Mouse (Mus musculus): Measurements from ENCODE around the gene Mrgbp. TPM values are rescaled to one million over a fixed set of nuclear protein-coding genes. Genes with fewer than 3 reads are reported as not detected.

Mrgbp gene
- polyA plus RNA-seq, 1 experiment from 2014 or later = 22.3 TPM

DNA sequence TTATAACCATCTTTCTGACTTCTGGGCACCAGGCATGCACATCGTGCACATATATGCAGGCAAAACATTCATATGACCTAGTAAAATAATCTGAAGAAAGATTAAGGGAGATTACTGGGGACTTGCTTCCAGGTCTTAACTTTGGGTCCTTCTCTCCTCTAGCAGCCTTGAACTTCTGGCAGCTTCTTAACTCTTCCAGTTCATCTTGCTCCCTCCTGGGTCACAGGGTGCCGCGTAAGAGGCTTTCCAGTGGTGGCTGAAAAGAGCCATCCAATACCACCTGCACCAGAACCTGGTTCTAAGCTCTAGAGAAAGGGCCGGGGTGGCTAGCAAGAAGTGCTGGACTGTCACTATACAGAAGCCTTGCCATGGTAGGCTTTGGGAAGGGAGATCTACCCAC is 16.4 kb downstream of the Mrgbp start, which contains the start of gene Col9a3:
Col9a3 (plus strand) TSS at position 301 of the 400 bp plus-strand sequence.
- Histone ChIP-seq H3K4me1 (replicated peaks) (peaks cover 19% of the 10 kb centered on the region), H3K4me3 (peak within 1 kb of the TSS; percentile 39), H3K27me3 (peaks cover 48% of the 10 kb centered on the region), H3K9ac (peak within 1 kb of the TSS; percentile 44), H3K9me3 (replicated peaks) (no peaks in the 10 kb centered on the region), H3K4me2 (peak within 1 kb of the TSS; percentile 66), H3K27ac (no peak within 1 kb of the TSS), H3K36me3 (peaks cover 31% of the 10 kb centered on the region)
- 41% methylated on average over 4 of the region's 4 CpGs for WGBS
- no peak for ATAC-seq (replicated peaks; ENCODE audit: insufficient number of reproducible peaks, insufficient read depth, low FRiP score, low read depth)

GRCm38 (mm10) chr2:180598157-180598705 is 17.1 kb downstream of the Mrgbp start:
- Histone ChIP-seq H3K4me1 (replicated peaks) (peaks cover 19% of the 10 kb centered on the region), H3K27ac (no peak overlapping the region), H3K4me3 (peak overlapping the region; percentile 39), H3K36me3 (peaks cover 23% of the 10 kb centered on the region), H3K9me3 (replicated peaks) (no peaks in the 10 kb centered on the region), H3K27me3 (peaks cover 48% of the 10 kb centered on the region), H3K4me2 (peak overlapping the region; percentile 66), H3K9ac (peak overlapping the region; percentile 44)
- ATAC-seq (replicated peaks; ENCODE audit: insufficient number of reproducible peaks, insufficient read depth, low FRiP score, low read depth) = no peak
- 4% methylated on average over 37 of the region's 41 CpGs for WGBS

DNA sequence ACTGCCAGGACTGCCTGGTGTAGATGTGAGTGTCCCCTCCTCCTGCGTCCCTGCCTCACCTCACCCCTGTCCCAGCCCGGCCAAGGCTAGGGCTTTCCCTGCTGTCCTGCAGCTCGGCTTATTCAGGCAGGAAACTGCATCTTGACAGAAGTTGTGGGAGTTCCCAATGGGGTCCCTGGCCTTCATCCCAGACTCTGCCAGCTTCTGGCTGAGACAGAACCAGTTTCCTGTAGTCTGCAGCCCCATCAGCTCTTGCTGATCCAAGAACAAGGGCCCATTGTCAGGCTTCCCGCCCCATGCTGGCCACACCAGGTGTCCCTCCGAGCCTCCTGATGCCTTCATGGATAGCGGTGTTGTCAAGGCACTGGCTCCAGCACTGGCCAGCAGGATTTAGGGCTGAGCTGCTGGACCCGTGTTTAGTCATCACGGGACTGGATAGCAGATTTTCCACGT is 19.5 kb downstream of the Mrgbp start:
- Histone ChIP-seq H3K4me2 (no peak overlapping the region), H3K4me1 (replicated peaks) (peaks cover 28% of the 10 kb centered on the region), H3K9me3 (replicated peaks) (no peaks in the 10 kb centered on the region), H3K4me3 (no peak overlapping the region), H3K27me3 (peaks cover 48% of the 10 kb centered on the region), H3K9ac (no peak overlapping the region), H3K27ac (no peak overlapping the region), H3K36me3 (peaks cover 2% of the 10 kb centered on the region; the same call in 1 of the 2 replicates)
- WGBS = 26% methylated on average over 9 of the region's 9 CpGs
- no peak for ATAC-seq (replicated peaks; ENCODE audit: insufficient number of reproducible peaks, insufficient read depth, low FRiP score, low read depth)

GRCm38 (mm10) chr2:180604781-180605180 is 23.7 kb downstream of the Mrgbp start:
- Histone ChIP-seq H3K4me3 (no peak overlapping the region), H3K27ac (no peak overlapping the region), H3K4me2 (no peak overlapping the region), H3K4me1 (replicated peaks) (peaks cover 17% of the 10 kb centered on the region), H3K9me3 (replicated peaks) (no peaks in the 10 kb centered on the region), H3K36me3 (no peaks in the 10 kb centered on the region), H3K27me3 (peaks cover 10% of the 10 kb centered on the region; the same call in 1 of the 2 replicates), H3K9ac (no peak overlapping the region)
- WGBS = 43% methylated on average over 6 of the region's 6 CpGs
- no peak for ATAC-seq (replicated peaks; ENCODE audit: insufficient number of reproducible peaks, insufficient read depth, low FRiP score, low read depth)

- ATAC-seq (replicated peaks; ENCODE audit: insufficient number of reproducible peaks, insufficient read depth, low FRiP score, low read depth) = no peak
- no peak overlapping the region for H3K27ac ChIP-seq
- no peak overlapping the region for H3K4me2 ChIP-seq
- no peak overlapping the region for H3K9ac ChIP-seq
- no peak overlapping the region for H3K4me3 ChIP-seq
- H3K4me1 ChIP-seq (replicated peaks) = no peaks in the 10 kb centered on the region; the same call in 1 of the 2 replicates
- 74% methylated on average over 4 of the region's 4 CpGs for WGBS
- H3K9me3 ChIP-seq (replicated peaks) = no peaks in the 10 kb centered on the region
- no peaks in the 10 kb centered on the region; the same call in 1 of the 2 replicates for H3K27me3 ChIP-seq
- H3K36me3 ChIP-seq = no peaks in the 10 kb centered on the region
These were observed 29.2 kb downstream of the Mrgbp start for GRCm38 (mm10) chr2:180610283-180610682.

- no peaks in the 10 kb centered on the region; the same call in 1 of the 2 replicates for H3K27me3 ChIP-seq
- no peak for ATAC-seq (replicated peaks; ENCODE audit: insufficient number of reproducible peaks, insufficient read depth, low FRiP score, low read depth)
- WGBS = 67% methylated on average over 2 of the region's 2 CpGs
- no peak overlapping the region for H3K4me3 ChIP-seq
- H3K9ac ChIP-seq = no peak overlapping the region
- no peaks in the 10 kb centered on the region for H3K36me3 ChIP-seq
- no peaks in the 10 kb centered on the region for H3K9me3 ChIP-seq (replicated peaks)
- H3K27ac ChIP-seq = no peak overlapping the region
- no peak overlapping the region for H3K4me2 ChIP-seq
- H3K4me1 ChIP-seq (replicated peaks) = no peaks in the 10 kb centered on the region
These were observed 30.8 kb downstream of the Mrgbp start for GRCm38 (mm10) chr2:180611882-180612281.

Other genes starting within 250 kb of the Mrgbp start
- 5.3 and 7.9 TPM in 2 replicates for gene Gata5, start 246.6 kb upstream of the Mrgbp start, polyA plus RNA-seq (2015; fragmentation: Nextera tagmentation; extraction: Ambion mirVana)
- 0.26 and 1.6 TPM in 2 replicates for gene Slco4a1, start 125.1 kb upstream of the Mrgbp start, polyA plus RNA-seq (2015; fragmentation: Nextera tagmentation; extraction: Ambion mirVana)
- gene Ntsr1, start 81.3 kb upstream of the Mrgbp start, polyA plus RNA-seq (2015; fragmentation: Nextera tagmentation; extraction: Ambion mirVana) = 1.2 and 1.8 TPM in 2 replicates
- gene Ogfr, start 7.9 kb downstream of the Mrgbp start, polyA plus RNA-seq (2015; fragmentation: Nextera tagmentation; extraction: Ambion mirVana) = 42.6 and 51.1 TPM in 2 replicates
- 12.7 and 30.0 TPM in 2 replicates for gene Col9a3, start 16.5 kb downstream of the Mrgbp start, polyA plus RNA-seq (2015; fragmentation: Nextera tagmentation; extraction: Ambion mirVana)
- gene Tcfl5, start 61.4 kb downstream of the Mrgbp start, polyA plus RNA-seq (2015; fragmentation: Nextera tagmentation; extraction: Ambion mirVana) = 0.05 and 0.10 TPM in 2 replicates
- 14.0 and 19.0 TPM in 2 replicates for gene Dido1, start 128.7 kb downstream of the Mrgbp start, polyA plus RNA-seq (2015; fragmentation: Nextera tagmentation; extraction: Ambion mirVana)
- gene Gid8, start 128.8 kb downstream of the Mrgbp start, polyA plus RNA-seq (2015; fragmentation: Nextera tagmentation; extraction: Ambion mirVana) = 45.3 and 47.4 TPM in 2 replicates
- 0.48 and 1.7 TPM in 2 replicates for gene Slc17a9, start 144.0 kb downstream of the Mrgbp start, polyA plus RNA-seq (2015; fragmentation: Nextera tagmentation; extraction: Ambion mirVana)
- not detected in 2 replicates for gene Bhlhe23, start 195.6 kb downstream of the Mrgbp start, polyA plus RNA-seq (2015; fragmentation: Nextera tagmentation; extraction: Ambion mirVana)

Measured in heart, embryonic 15.5 days (tissue).